Mouse (Mus musculus): Measurements from ENCODE around the gene Prkcd. TPM values are rescaled to one million over a fixed set of nuclear protein-coding genes. Genes with fewer than 3 reads are reported as not detected.

The Prkcd gene
- polyA plus RNA-seq, 1 experiment = 187 TPM

DNA sequence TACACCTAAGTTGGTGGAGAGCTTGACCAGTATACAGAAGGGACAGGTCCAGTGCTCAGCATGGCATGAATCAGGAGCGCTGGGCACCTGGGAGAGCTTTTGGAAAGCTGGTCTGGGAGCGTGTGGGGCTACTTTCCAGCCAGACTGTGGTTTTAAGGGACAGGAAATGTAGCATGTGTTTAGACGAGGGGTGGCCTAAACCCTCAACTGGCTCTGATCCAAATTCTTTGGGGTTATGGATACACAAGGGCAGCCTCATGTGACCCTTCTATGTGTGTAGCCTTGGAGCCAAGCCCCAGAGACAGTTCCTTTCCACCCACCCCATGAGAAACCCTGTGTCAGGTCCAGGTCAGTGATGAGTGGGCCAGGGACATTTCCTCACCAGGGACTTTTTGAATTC, 22.5 kb upstream of the Prkcd start:
- Histone ChIP-seq H3K4me1 (ENCODE audit: control insufficient read depth, insufficient read depth, insufficient read length) (no peaks in the 10 kb centered on the region), H3K36me3 (ENCODE audit: control insufficient read depth, insufficient read depth, low read length) (no peaks in the 10 kb centered on the region), H3K27me3 (ENCODE audit: control insufficient read depth, insufficient read depth, low read length) (no peaks in the 10 kb centered on the region), H3K4me3 (ENCODE audit: extremely low read depth, insufficient read depth, insufficient read length) (no peak overlapping the region), H3K27ac (ENCODE audit: insufficient read depth, low read length) (no peak overlapping the region)
- no peak for DNase-seq (ENCODE audit: low read depth in 1 of 2, low spot score in 2 of 2)
- no peak for TF ChIP-seq CTCF (IDR thresholded peaks at IDR 0.05; ENCODE audit: extremely low read depth, insufficient read depth, insufficient read length, insufficient replicate concordance)
- no peak for TF ChIP-seq POLR2A (IDR thresholded peaks at IDR 0.05; ENCODE audit: low read depth, low read length)
- WGBS = 47% methylated on average over 3 of the region's 3 CpGs

- no peak overlapping the region for H3K27ac ChIP-seq (ENCODE audit: insufficient read depth, low read length)
- TF ChIP-seq CTCF (IDR thresholded peaks at IDR 0.05; ENCODE audit: extremely low read depth, insufficient read depth, insufficient read length, insufficient replicate concordance) (no peak), POLR2A (IDR thresholded peaks at IDR 0.05; ENCODE audit: low read depth, low read length) (no peak)
These were observed 20.5 kb upstream of the Prkcd start for GRCm38 (mm10) chr14:30646486-30646885.

DNA sequence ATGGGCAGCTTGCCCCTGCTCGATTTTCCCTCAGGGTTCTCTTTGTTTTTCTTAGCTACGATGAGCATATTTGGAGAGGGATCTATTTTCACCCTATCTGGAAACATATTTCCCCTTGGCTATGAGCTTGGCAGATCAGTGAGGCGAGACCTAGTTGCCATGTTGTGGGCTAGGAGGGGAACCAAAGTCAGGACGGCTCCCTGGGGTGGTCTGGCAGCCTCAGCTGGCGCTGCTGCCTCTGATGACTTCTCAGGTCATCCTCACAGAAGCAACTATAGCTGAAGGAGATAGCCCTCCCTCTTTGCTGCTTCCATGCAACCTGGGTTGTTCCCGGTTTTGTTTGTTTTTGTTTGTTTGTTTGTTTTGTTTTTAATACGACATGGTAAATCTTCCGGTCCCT, 19.1 kb upstream of the Prkcd start:
- no peak for TF ChIP-seq POLR2A (IDR thresholded peaks at IDR 0.05; ENCODE audit: low read depth, low read length)
- TF ChIP-seq CTCF (IDR thresholded peaks at IDR 0.05; ENCODE audit: extremely low read depth, insufficient read depth, insufficient read length, insufficient replicate concordance) = no peak
- Histone ChIP-seq H3K4me3 (ENCODE audit: extremely low read depth, insufficient read depth, insufficient read length) (no peak overlapping the region), H3K27me3 (ENCODE audit: control insufficient read depth, insufficient read depth, low read length) (no peaks in the 10 kb centered on the region), H3K4me1 (ENCODE audit: control insufficient read depth, insufficient read depth, insufficient read length) (peaks cover 12% of the 10 kb centered on the region; the same call in 1 of the 2 replicates), H3K36me3 (ENCODE audit: control insufficient read depth, insufficient read depth, low read length) (no peaks in the 10 kb centered on the region), H3K27ac (ENCODE audit: insufficient read depth, low read length) (no peak overlapping the region)
- 58% methylated on average over 8 of the region's 8 CpGs for WGBS
- DNase-seq (ENCODE audit: low read depth in 1 of 2, low spot score in 2 of 2) = no peak

More at GRCm38 (mm10) chr14:30646486-30646885, 20.5 kb upstream of the Prkcd start:
- H3K36me3 ChIP-seq (ENCODE audit: control insufficient read depth, insufficient read depth, low read length) = no peaks in the 10 kb centered on the region
- H3K4me1 ChIP-seq (ENCODE audit: control insufficient read depth, insufficient read depth, insufficient read length) = peaks cover 7% of the 10 kb centered on the region; the same call in 1 of the 2 replicates
- no peak overlapping the region for H3K4me3 ChIP-seq (ENCODE audit: extremely low read depth, insufficient read depth, insufficient read length)
- no peak for DNase-seq (ENCODE audit: low read depth in 1 of 2, low spot score in 2 of 2)
- H3K27me3 ChIP-seq (ENCODE audit: control insufficient read depth, insufficient read depth, low read length) = no peaks in the 10 kb centered on the region
- WGBS = 75% methylated on average over 1 of the region's 1 CpGs

- H3K36me3 ChIP-seq (ENCODE audit: control insufficient read depth, insufficient read depth, low read length) = no peaks in the 10 kb centered on the region
- 88% methylated on average over 2 of the region's 2 CpGs for WGBS
These were observed 18.0 kb upstream of the Prkcd start for GRCm38 (mm10) chr14:30644026-30644425.

GRCm38 (mm10) chr14:30641748-30642147, 15.7 kb upstream of the Prkcd start:
- H3K36me3 ChIP-seq (ENCODE audit: control insufficient read depth, insufficient read depth, low read length) = no peaks in the 10 kb centered on the region
- no peak for TF ChIP-seq CTCF (IDR thresholded peaks at IDR 0.05; ENCODE audit: extremely low read depth, insufficient read depth, insufficient read length, insufficient replicate concordance)
- TF ChIP-seq POLR2A (IDR thresholded peaks at IDR 0.05; ENCODE audit: low read depth, low read length) = no peak
- WGBS = 9% methylated on average over 2 of the region's 2 CpGs
- no peaks in the 10 kb centered on the region for H3K27me3 ChIP-seq (ENCODE audit: control insufficient read depth, insufficient read depth, low read length)
- peaks cover 12% of the 10 kb centered on the region; the same call in 1 of the 2 replicates for H3K4me1 ChIP-seq (ENCODE audit: control insufficient read depth, insufficient read depth, insufficient read length)
- H3K4me3 ChIP-seq (ENCODE audit: extremely low read depth, insufficient read depth, insufficient read length) = no peak overlapping the region
- peak in 1 of 2 experiments; percentile 32 for DNase-seq (ENCODE audit: low read depth in 1 of 2, low spot score in 2 of 2)
- H3K27ac ChIP-seq (ENCODE audit: insufficient read depth, low read length) = peak overlapping the region; percentile 30; the same call in 1 of the 2 replicates

More at GRCm38 (mm10) chr14:30644026-30644425, 18.0 kb upstream of the Prkcd start:
- DNase-seq (ENCODE audit: low read depth in 1 of 2, low spot score in 2 of 2) = no peak
- Histone ChIP-seq H3K4me3 (ENCODE audit: extremely low read depth, insufficient read depth, insufficient read length) (no peak overlapping the region), H3K27me3 (ENCODE audit: control insufficient read depth, insufficient read depth, low read length) (no peaks in the 10 kb centered on the region), H3K27ac (ENCODE audit: insufficient read depth, low read length) (no peak overlapping the region), H3K4me1 (ENCODE audit: control insufficient read depth, insufficient read depth, insufficient read length) (peaks cover 12% of the 10 kb centered on the region; the same call in 1 of the 2 replicates)
- TF ChIP-seq CTCF (IDR thresholded peaks at IDR 0.05; ENCODE audit: extremely low read depth, insufficient read depth, insufficient read length, insufficient replicate concordance) = no peak
- no peak for TF ChIP-seq POLR2A (IDR thresholded peaks at IDR 0.05; ENCODE audit: low read depth, low read length)

DNA sequence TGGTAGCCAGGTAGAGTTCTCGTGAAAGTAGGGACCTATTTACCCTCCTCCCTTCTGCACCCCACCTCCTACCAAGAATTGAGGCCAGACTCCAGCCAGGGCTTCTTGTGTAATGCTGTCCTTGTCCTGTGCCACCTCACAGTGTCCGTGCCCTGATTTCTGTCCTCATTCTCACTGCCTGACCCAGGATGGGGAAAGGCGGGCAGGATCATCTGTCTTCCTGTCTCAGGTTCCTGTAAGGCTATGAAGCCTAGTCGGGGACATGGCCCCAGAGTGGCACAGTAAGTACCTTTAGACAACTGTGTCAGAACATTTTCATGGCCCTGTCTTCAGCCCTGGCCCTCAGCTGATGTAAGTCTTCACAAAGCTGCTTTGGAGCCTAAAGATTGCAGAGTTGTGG, 12.7 kb upstream of the Prkcd start:
- Histone ChIP-seq H3K27ac (ENCODE audit: insufficient read depth, low read length) (no peak overlapping the region), H3K4me1 (ENCODE audit: control insufficient read depth, insufficient read depth, insufficient read length) (peaks cover 19% of the 10 kb centered on the region; the same call in 1 of the 2 replicates), H3K4me3 (ENCODE audit: extremely low read depth, insufficient read depth, insufficient read length) (no peak overlapping the region), H3K27me3 (ENCODE audit: control insufficient read depth, insufficient read depth, low read length) (no peaks in the 10 kb centered on the region), H3K36me3 (ENCODE audit: control insufficient read depth, insufficient read depth, low read length) (no peaks in the 10 kb centered on the region)
- no peak for DNase-seq (ENCODE audit: low read depth in 1 of 2, low spot score in 2 of 2)
- TF ChIP-seq POLR2A (IDR thresholded peaks at IDR 0.05; ENCODE audit: low read depth, low read length) (no peak), CTCF (IDR thresholded peaks at IDR 0.05; ENCODE audit: extremely low read depth, insufficient read depth, insufficient read length, insufficient replicate concordance) (no peak)
- 77% methylated on average over 4 of the region's 4 CpGs for WGBS

DNA sequence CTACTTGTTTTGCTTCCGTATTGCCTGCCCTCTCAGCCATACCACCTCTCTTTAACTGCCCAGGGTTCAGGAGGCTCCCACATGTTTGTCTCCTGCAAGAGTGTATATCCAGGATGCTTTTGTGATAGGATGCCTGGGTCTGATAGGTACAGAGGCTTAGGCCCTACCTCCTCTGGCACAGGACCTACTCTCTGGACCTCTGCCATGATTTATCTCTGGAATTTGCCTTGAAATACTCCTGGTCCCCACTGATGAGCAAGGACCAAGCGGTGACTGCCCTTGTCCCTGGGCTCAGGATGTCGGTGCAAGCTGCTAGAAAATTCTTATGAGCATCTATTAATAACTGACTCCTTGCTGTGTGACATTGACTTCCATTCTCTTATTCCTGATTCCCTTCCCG, 12.0 kb upstream of the Prkcd start:
- Histone ChIP-seq H3K27ac (ENCODE audit: insufficient read depth, low read length) (no peak overlapping the region), H3K36me3 (ENCODE audit: control insufficient read depth, insufficient read depth, low read length) (no peaks in the 10 kb centered on the region), H3K4me1 (ENCODE audit: control insufficient read depth, insufficient read depth, insufficient read length) (peaks cover 19% of the 10 kb centered on the region; the same call in 1 of the 2 replicates), H3K4me3 (ENCODE audit: extremely low read depth, insufficient read depth, insufficient read length) (no peak overlapping the region), H3K27me3 (ENCODE audit: control insufficient read depth, insufficient read depth, low read length) (no peaks in the 10 kb centered on the region)
- WGBS = 91% methylated on average over 4 of the region's 4 CpGs
- no peak for DNase-seq (ENCODE audit: low read depth in 1 of 2, low spot score in 2 of 2)
- no peak for TF ChIP-seq POLR2A (IDR thresholded peaks at IDR 0.05; ENCODE audit: low read depth, low read length)
- no peak for TF ChIP-seq CTCF (IDR thresholded peaks at IDR 0.05; ENCODE audit: extremely low read depth, insufficient read depth, insufficient read length, insufficient replicate concordance)

Data from spleen, adult 2 months (tissue).